Mouse (Mus musculus): Measurements from ENCODE around the gene Uchl4. TPM values are rescaled to one million over a fixed set of nuclear protein-coding genes. Genes with fewer than 3 reads are reported as not detected.
"Not testable (repeated sequence)": the region's sequence is repeated elsewhere in the genome, so short reads cannot be mapped to it uniquely, and the experiment has no call there.

Uchl4 gene
- polyA plus RNA-seq, 1 experiment from 2014 or later = 5.4 TPM

- H3K4me3 ChIP-seq (ENCODE audit: low read depth, low read length) = no peak overlapping the region
- H3K9ac ChIP-seq (ENCODE audit: low read depth, low read length) = no peak overlapping the region
- H3K4me2 ChIP-seq = no peak overlapping the region
- H3K27me3 ChIP-seq (replicated peaks; ENCODE audit: control insufficient read depth, insufficient read depth, low read length) = no peaks in the 10 kb centered on the region
- no peak overlapping the region for H3K27ac ChIP-seq (ENCODE audit: low read depth, low read length)
- WGBS = 65% methylated on average over 3 of the region's 3 CpGs
- no peak for ATAC-seq (replicated peaks; ENCODE audit: low FRiP score)
- no peaks in the 10 kb centered on the region for H3K36me3 ChIP-seq (ENCODE audit: control insufficient read depth, insufficient read depth, low read length)
- DNase-seq (ENCODE audit: low spot score) = no peak
- peaks cover 12% of the 10 kb centered on the region for H3K4me1 ChIP-seq (replicated peaks; ENCODE audit: control insufficient read depth, insufficient read depth, low read length)
- no peaks in the 10 kb centered on the region for H3K9me3 ChIP-seq (ENCODE audit: control insufficient read depth, low read length)
Measured at GRCm38 (mm10) chr9:64255422-64255821, 20.4 kb downstream of the Uchl4 start.

GRCm38 (mm10) chr9:64256204-64256603 lies 21.2 kb downstream of the Uchl4 start:
- H3K4me1 ChIP-seq (replicated peaks; ENCODE audit: control insufficient read depth, insufficient read depth, low read length) = peaks cover 9% of the 10 kb centered on the region
- H3K4me3 ChIP-seq (ENCODE audit: low read depth, low read length) = no peak overlapping the region
- WGBS = 94% methylated on average over 3 of the region's 3 CpGs
- ATAC-seq (replicated peaks; ENCODE audit: low FRiP score) = no peak
- no peaks in the 10 kb centered on the region for H3K36me3 ChIP-seq (ENCODE audit: control insufficient read depth, insufficient read depth, low read length)
- DNase-seq (ENCODE audit: low spot score) = no peak
- no peak overlapping the region for H3K9ac ChIP-seq (ENCODE audit: low read depth, low read length)
- no peak overlapping the region for H3K4me2 ChIP-seq
- H3K27me3 ChIP-seq (replicated peaks; ENCODE audit: control insufficient read depth, insufficient read depth, low read length) = no peaks in the 10 kb centered on the region
- no peak overlapping the region for H3K27ac ChIP-seq (ENCODE audit: low read depth, low read length)
- no peaks in the 10 kb centered on the region for H3K9me3 ChIP-seq (ENCODE audit: control insufficient read depth, low read length)

- no peak for DNase-seq (ENCODE audit: low spot score)
- H3K4me3 ChIP-seq (ENCODE audit: low read depth, low read length) = no peak overlapping the region
Measured at GRCm38 (mm10) chr9:64259906-64260305, 24.9 kb downstream of the Uchl4 start.

GRCm38 (mm10) chr9:64261023-64261422 lies 26.0 kb downstream of the Uchl4 start:
- no peaks in the 10 kb centered on the region for H3K27me3 ChIP-seq (replicated peaks; ENCODE audit: control insufficient read depth, insufficient read depth, low read length)
- no peak overlapping the region for H3K27ac ChIP-seq (ENCODE audit: low read depth, low read length)
- WGBS = 87% methylated on average over 4 of the region's 4 CpGs
- H3K9me3 ChIP-seq (ENCODE audit: control insufficient read depth, low read length) = no peaks in the 10 kb centered on the region
- H3K36me3 ChIP-seq (ENCODE audit: control insufficient read depth, insufficient read depth, low read length) = no peaks in the 10 kb centered on the region
- no peak overlapping the region for H3K4me2 ChIP-seq
- ATAC-seq (replicated peaks; ENCODE audit: low FRiP score) = no peak
- H3K4me1 ChIP-seq (replicated peaks; ENCODE audit: control insufficient read depth, insufficient read depth, low read length) = no peaks in the 10 kb centered on the region
- H3K4me3 ChIP-seq (ENCODE audit: low read depth, low read length) = no peak overlapping the region
- H3K9ac ChIP-seq (ENCODE audit: low read depth, low read length) = no peak overlapping the region
- DNase-seq (ENCODE audit: low spot score) = no peak

More at GRCm38 (mm10) chr9:64259906-64260305, 24.9 kb downstream of the Uchl4 start:
- no peak for ATAC-seq (replicated peaks; ENCODE audit: low FRiP score)
- Histone ChIP-seq H3K27ac (ENCODE audit: low read depth, low read length) (no peak overlapping the region), H3K4me2 (no peak overlapping the region), H3K36me3 (ENCODE audit: control insufficient read depth, insufficient read depth, low read length) (no peaks in the 10 kb centered on the region), H3K4me1 (replicated peaks; ENCODE audit: control insufficient read depth, insufficient read depth, low read length) (no peaks in the 10 kb centered on the region), H3K9me3 (ENCODE audit: control insufficient read depth, low read length) (no peaks in the 10 kb centered on the region), H3K9ac (ENCODE audit: low read depth, low read length) (no peak overlapping the region), H3K27me3 (replicated peaks; ENCODE audit: control insufficient read depth, insufficient read depth, low read length) (no peaks in the 10 kb centered on the region)
- 89% methylated on average over 5 of the region's 5 CpGs for WGBS

- no peak overlapping the region for H3K4me2 ChIP-seq
- H3K36me3 ChIP-seq (ENCODE audit: control insufficient read depth, insufficient read depth, low read length) = no peaks in the 10 kb centered on the region
- H3K4me3 ChIP-seq (ENCODE audit: low read depth, low read length) = no peak overlapping the region
- no peaks in the 10 kb centered on the region for H3K9me3 ChIP-seq (ENCODE audit: control insufficient read depth, low read length)
- H3K27me3 ChIP-seq (replicated peaks; ENCODE audit: control insufficient read depth, insufficient read depth, low read length) = no peaks in the 10 kb centered on the region
- WGBS = 23% methylated on average over 1 of the region's 1 CpGs
- H3K4me1 ChIP-seq (replicated peaks; ENCODE audit: control insufficient read depth, insufficient read depth, low read length) = no peaks in the 10 kb centered on the region
- no peak overlapping the region for H3K9ac ChIP-seq (ENCODE audit: low read depth, low read length)
- no peak for DNase-seq (ENCODE audit: low spot score)
- no peak for ATAC-seq (replicated peaks; ENCODE audit: low FRiP score)
- no peak overlapping the region for H3K27ac ChIP-seq (ENCODE audit: low read depth, low read length)
Measured at GRCm38 (mm10) chr9:64264813-64265212, 29.8 kb downstream of the Uchl4 start.

GRCm38 (mm10) chr9:64267231-64267630 lies 32.2 kb downstream of the Uchl4 start:
- Histone ChIP-seq H3K4me3 (ENCODE audit: low read depth, low read length) (no peak overlapping the region), H3K4me1 (replicated peaks; ENCODE audit: control insufficient read depth, insufficient read depth, low read length) (no peaks in the 10 kb centered on the region), H3K9me3 (ENCODE audit: control insufficient read depth, low read length) (no peaks in the 10 kb centered on the region), H3K4me2 (no peak overlapping the region), H3K9ac (ENCODE audit: low read depth, low read length) (no peak overlapping the region), H3K27me3 (replicated peaks; ENCODE audit: control insufficient read depth, insufficient read depth, low read length) (no peaks in the 10 kb centered on the region), H3K27ac (ENCODE audit: low read depth, low read length) (no peak overlapping the region), H3K36me3 (ENCODE audit: control insufficient read depth, insufficient read depth, low read length) (no peaks in the 10 kb centered on the region)
- 90% methylated on average over 1 of the region's 1 CpGs for WGBS
- ATAC-seq (replicated peaks; ENCODE audit: low FRiP score) = no peak
- no peak for DNase-seq (ENCODE audit: low spot score)

GRCm38 (mm10) chr9:64268196-64268595 lies 33.2 kb downstream of the Uchl4 start:
- no peak for DNase-seq (ENCODE audit: low spot score)
- ATAC-seq (replicated peaks; ENCODE audit: low FRiP score) = no peak
- Histone ChIP-seq H3K27me3 (replicated peaks; ENCODE audit: control insufficient read depth, insufficient read depth, low read length) (no peaks in the 10 kb centered on the region), H3K4me3 (ENCODE audit: low read depth, low read length) (no peak overlapping the region), H3K9ac (ENCODE audit: low read depth, low read length) (no peak overlapping the region), H3K9me3 (ENCODE audit: control insufficient read depth, low read length) (no peaks in the 10 kb centered on the region), H3K36me3 (ENCODE audit: control insufficient read depth, insufficient read depth, low read length) (no peaks in the 10 kb centered on the region), H3K4me2 (no peak overlapping the region), H3K27ac (ENCODE audit: low read depth, low read length) (no peak overlapping the region), H3K4me1 (replicated peaks; ENCODE audit: control insufficient read depth, insufficient read depth, low read length) (no peaks in the 10 kb centered on the region)
- WGBS = 66% methylated on average over 10 of the region's 10 CpGs

- not testable (repeated sequence) for ATAC-seq (replicated peaks; ENCODE audit: low FRiP score); DNase-seq (ENCODE audit: low spot score); H3K27ac ChIP-seq (ENCODE audit: low read depth, low read length); H3K9me3 ChIP-seq (ENCODE audit: control insufficient read depth, low read length); H3K27me3 ChIP-seq (replicated peaks; ENCODE audit: control insufficient read depth, insufficient read depth, low read length); H3K4me3 ChIP-seq (ENCODE audit: low read depth, low read length); H3K9ac ChIP-seq (ENCODE audit: low read depth, low read length); H3K4me1 ChIP-seq (replicated peaks; ENCODE audit: control insufficient read depth, insufficient read depth, low read length); H3K4me2 ChIP-seq; H3K36me3 ChIP-seq (ENCODE audit: control insufficient read depth, insufficient read depth, low read length)
- 90% methylated on average over 8 of the region's 8 CpGs for WGBS
Measured at GRCm38 (mm10) chr9:64268836-64269235, 33.8 kb downstream of the Uchl4 start.

- no peak for DNase-seq (ENCODE audit: low spot score)
- WGBS = 70% methylated on average over 3 of the region's 3 CpGs
- Histone ChIP-seq H3K4me2 (no peak overlapping the region), H3K36me3 (ENCODE audit: control insufficient read depth, insufficient read depth, low read length) (no peaks in the 10 kb centered on the region), H3K9ac (ENCODE audit: low read depth, low read length) (no peak overlapping the region), H3K27ac (ENCODE audit: low read depth, low read length) (no peak overlapping the region), H3K4me1 (replicated peaks; ENCODE audit: control insufficient read depth, insufficient read depth, low read length) (no peaks in the 10 kb centered on the region), H3K27me3 (replicated peaks; ENCODE audit: control insufficient read depth, insufficient read depth, low read length) (no peaks in the 10 kb centered on the region), H3K9me3 (ENCODE audit: control insufficient read depth, low read length) (no peaks in the 10 kb centered on the region), H3K4me3 (ENCODE audit: low read depth, low read length) (no peak overlapping the region)
- no peak for ATAC-seq (replicated peaks; ENCODE audit: low FRiP score)
Measured at GRCm38 (mm10) chr9:64271249-64271648, 36.2 kb downstream of the Uchl4 start.
